Mouse (Mus musculus) kidney, adult 2 months (tissue): ENCODE measurements at regions not wholly inside any gene's neighbourhood (a gene's known extent, or its start where the extent isn't known, plus 50 kb on each side); places are given as distances from the start of the nearest gene placed in this dataset.

Source experiments
- CTCF ChIP-seq: fragments of 200-500 bp; conservative IDR thresholded peaks from 2 replicates; pipeline ENCODE4 v1.5.1; 2011; ENCODE audit warnings: low read depth, mild to moderate bottlenecking, control low read depth, low read length, moderate library complexity, mixed read lengths; ENCODE audit not compliant: insufficient read depth, insufficient read length
- POLR2A ChIP-seq: fragments of 200-500 bp; IDR thresholded peaks from one replicate; pipeline ENCODE4 v1.6.1; 2011; ENCODE audit warnings: low read depth, low read length, control low read depth

- TF ChIP-seq CTCF (no peak), POLR2A (no peak)
Measured at GRCm38 (mm10) chr9:47353017-47353416, 177.0 kb upstream of the Cadm1 start.
